Mouse (Mus musculus): ENCODE data around the gene Egln3.

Gene Egln3

GRCm38 (mm10) chr12:54202765-54203655 is 650 bp downstream of the Egln3 start:
- no peak for DNase-seq (ENCODE audit: low read depth, low spot score)

GRCm38 (mm10) chr12:54202276-54202675 is 1.4 kb downstream of the Egln3 start:
- no peak for DNase-seq (ENCODE audit: low read depth, low spot score)

- no peak for DNase-seq (ENCODE audit: low read depth, low spot score)
These were observed 2.8 kb downstream of the Egln3 start for GRCm38 (mm10) chr12:54200856-54201255.

- DNase-seq (ENCODE audit: low read depth, low spot score): no peak
These were observed 3.5 kb downstream of the Egln3 start for GRCm38 (mm10) chr12:54200172-54200571.

GRCm38 (mm10) chr12:54198282-54198918 is 5.3 kb downstream of the Egln3 start:
- DNase-seq (ENCODE audit: low read depth, low spot score): no peak

- no peak for DNase-seq (ENCODE audit: low read depth, low spot score)
These were observed 5.8 kb downstream of the Egln3 start for GRCm38 (mm10) chr12:54197849-54198248.

GRCm38 (mm10) chr12:54197301-54197782 is 6.3 kb downstream of the Egln3 start:
- DNase-seq (ENCODE audit: low read depth, low spot score): peak; percentile 23

- no peak for DNase-seq (ENCODE audit: low read depth, low spot score)
These were observed 6.8 kb downstream of the Egln3 start for GRCm38 (mm10) chr12:54196881-54197280.

GRCm38 (mm10) chr12:54194159-54194558 is 9.5 kb downstream of the Egln3 start:
- DNase-seq (ENCODE audit: low read depth, low spot score): no peak

- DNase-seq (ENCODE audit: low read depth, low spot score): no peak
These were observed 11.4 kb downstream of the Egln3 start for GRCm38 (mm10) chr12:54192305-54192661.

- peak; percentile 61 for DNase-seq (ENCODE audit: low read depth, low spot score)
These were observed 11.9 kb downstream of the Egln3 start for GRCm38 (mm10) chr12:54191608-54192304.

- no peak for DNase-seq (ENCODE audit: low read depth, low spot score)
These were observed 12.5 kb downstream of the Egln3 start for GRCm38 (mm10) chr12:54191181-54191580.

GRCm38 (mm10) chr12:54187812-54188600 is 15.7 kb downstream of the Egln3 start:
- DNase-seq (ENCODE audit: low read depth, low spot score): no peak

- DNase-seq (ENCODE audit: low read depth, low spot score): no peak
These were observed 16.6 kb downstream of the Egln3 start for GRCm38 (mm10) chr12:54186926-54187623.

GRCm38 (mm10) chr12:54184264-54184663 is 19.4 kb downstream of the Egln3 start:
- no peak for DNase-seq (ENCODE audit: low read depth, low spot score)

GRCm38 (mm10) chr12:54178323-54178722 is 25.3 kb downstream of the Egln3 start:
- no peak for DNase-seq (ENCODE audit: low read depth, low spot score)

GRCm38 (mm10) chr12:54168786-54169185 is 34.9 kb downstream of the Egln3 start:
- no peak for DNase-seq (ENCODE audit: low read depth, low spot score)

- no peak for DNase-seq (ENCODE audit: low read depth, low spot score)
These were observed 35.9 kb downstream of the Egln3 start for GRCm38 (mm10) chr12:54167737-54168136.

- no peak for DNase-seq (ENCODE audit: low read depth, low spot score)
These were observed 39.0 kb downstream of the Egln3 start for GRCm38 (mm10) chr12:54164724-54165050.

- DNase-seq (ENCODE audit: low read depth, low spot score): no peak
These were observed 39.5 kb downstream of the Egln3 start for GRCm38 (mm10) chr12:54164040-54164723.
